Mouse (Mus musculus): ENCODE data around the gene Cacna1i.

Gene Cacna1i

DNA sequence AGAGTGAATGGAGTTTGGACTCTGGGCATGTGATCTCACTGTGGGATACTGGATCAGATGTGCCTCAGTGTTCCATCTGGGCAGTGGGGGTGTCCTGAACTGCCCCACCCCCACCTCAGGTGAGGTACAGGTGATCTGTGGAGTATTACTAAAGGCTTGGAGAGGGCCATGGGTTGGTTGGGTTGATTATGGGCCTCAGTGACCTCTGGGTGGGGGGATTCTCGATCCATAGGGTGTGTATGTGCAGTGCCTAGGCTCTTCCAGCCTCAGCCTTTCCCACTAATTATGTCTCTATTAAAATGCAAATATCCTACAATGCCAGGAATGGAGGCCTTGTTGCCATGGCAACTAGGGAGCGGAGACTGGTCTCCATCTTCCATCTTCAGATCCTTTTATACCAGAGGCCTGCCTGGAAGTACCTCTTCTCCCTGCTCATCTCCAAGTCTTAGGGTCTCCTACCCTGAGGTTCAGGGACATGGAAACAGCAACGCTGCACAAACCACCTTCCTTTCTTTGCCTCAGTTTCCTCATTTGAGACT, 15.1 kb upstream of the Cacna1i start:
- DNase-seq (ENCODE audit: extremely low read depth, low read depth, low spot score): no peak

DNA sequence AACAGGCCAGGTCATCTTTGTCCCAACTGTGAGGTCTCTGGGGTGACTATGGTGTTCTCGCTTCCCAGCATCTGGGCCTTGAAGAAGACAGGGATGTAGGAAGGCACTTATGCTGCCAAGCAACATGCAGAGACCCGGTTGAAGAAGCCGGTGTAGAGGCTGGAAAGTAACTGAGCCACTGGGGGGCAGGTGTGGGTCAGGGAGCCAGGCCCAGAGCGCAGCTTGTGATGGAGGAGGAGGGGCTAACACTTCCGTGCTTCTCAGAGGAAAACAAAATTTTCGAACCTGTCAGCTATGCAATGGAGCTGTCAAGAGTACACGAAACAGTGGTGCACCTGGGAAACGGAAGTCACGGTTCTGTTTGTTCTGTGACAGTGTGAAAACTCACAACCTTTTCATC, 9.9 kb upstream of the Cacna1i start:
- DNase-seq (ENCODE audit: extremely low read depth, low read depth, low spot score): no peak

DNA sequence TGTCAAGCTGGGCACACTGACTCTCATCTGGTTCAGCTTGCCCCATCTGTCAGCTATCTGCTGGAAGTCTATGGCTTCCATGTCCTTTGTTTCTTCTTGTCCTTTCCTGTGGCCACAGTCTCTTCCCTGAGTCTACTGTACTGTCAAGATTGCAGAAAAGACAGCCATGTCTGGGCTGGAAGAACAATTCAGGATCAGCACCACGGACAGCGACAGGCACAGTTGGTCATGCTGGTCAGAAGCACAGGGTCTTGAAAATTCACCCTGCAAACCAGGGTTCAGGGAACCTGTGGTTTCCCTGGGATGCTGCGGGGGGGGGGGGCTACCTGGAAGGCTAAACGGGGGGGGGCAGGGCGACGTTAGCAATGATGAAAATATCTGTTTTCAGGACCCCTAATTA, 9.4 kb upstream of the Cacna1i start:
- no peak for DNase-seq (ENCODE audit: extremely low read depth, low read depth, low spot score)

DNA sequence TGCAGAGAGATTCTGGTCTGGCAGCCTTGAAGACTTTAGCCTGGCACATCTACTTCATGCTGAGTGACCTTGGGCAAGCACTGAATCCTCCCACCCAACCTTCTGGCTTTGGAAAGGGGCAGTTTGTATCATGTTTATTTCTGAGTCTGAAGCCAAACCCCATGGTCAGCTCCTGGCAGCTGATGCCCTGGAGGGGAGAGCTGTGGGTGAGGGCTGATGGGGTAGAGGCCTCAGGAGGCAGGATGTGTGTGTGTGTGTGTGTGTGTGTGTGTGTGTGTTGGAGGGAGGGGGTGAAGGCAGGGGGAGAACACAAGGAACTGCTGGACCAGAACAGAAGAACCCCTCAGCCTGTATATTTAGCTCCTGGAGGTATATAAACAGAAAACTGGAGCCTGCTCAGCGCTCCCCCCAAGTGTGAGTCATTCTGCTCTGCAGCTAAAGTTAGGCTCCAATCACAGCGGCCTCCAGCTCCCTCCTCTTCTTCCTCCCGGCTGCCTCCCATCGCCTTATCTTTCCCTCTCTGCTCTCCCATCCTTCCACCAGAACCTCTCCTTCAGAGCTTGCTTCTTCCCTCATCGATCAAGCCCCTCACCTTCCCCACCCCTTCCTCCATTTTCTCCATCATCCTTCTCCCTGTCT, 8.8 kb upstream of the Cacna1i start:
- DNase-seq (ENCODE audit: extremely low read depth, low read depth, low spot score): no peak

DNA sequence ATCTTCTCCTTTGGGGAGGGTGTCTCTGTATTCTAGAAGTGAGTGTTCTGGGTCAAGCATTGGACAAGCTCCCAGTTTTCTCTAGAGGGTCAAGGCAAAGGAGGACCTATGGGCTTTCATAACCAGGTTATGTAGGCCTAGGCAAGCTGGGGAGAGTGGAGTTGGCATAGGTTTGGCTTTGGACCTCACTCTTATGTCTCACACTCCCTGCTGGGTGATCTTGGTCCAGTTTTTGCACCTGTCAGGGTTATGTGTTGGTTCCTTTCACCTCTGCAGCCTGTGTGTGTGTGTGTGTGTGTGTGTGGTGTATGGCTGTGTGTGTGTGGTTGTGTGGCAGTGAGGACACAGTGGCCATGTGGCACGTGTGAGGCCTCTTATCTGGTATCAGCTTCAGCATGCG, 8.0 kb upstream of the Cacna1i start:
- no peak for DNase-seq (ENCODE audit: extremely low read depth, low read depth, low spot score)

DNA sequence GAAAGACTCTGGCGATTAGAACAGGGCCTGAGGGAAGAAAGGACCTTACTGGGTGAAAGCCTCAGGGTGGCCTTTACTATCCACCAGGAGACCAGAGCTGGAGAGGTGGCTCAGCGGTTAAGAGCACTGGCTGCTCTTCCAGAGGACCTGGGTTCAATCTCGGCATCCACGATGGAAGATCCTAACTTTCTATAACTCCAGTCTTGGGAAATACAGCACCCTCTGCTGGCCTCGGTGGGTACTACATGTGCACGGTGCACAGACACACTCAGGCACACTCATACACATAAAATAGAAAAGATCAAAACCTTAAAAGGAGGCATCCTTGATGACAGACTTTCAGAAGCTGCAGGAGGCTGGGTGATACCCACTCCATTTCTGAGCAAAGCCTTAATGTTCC, 6.4 kb upstream of the Cacna1i start:
- no peak for DNase-seq (ENCODE audit: extremely low read depth, low read depth, low spot score)

DNA sequence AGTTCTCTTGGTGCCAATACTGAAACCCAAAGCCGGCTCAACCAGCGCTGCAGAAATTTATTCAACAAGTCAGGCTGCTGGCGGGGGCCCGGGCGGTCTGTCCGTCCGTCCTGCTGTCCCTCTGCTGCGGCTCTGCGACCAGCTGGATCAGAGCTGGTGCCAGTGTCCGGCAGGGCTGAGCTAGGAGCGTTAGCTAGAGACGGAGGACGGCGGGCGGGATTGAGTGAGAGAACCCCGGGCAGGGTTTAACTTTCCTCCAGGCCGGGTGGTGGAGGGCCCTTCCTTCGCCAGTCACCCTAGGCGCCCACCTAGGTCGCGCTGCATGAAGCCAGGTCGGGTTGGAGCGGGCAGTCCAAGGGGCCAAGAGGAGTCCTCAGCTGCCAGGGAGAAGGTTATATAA, 998 bp downstream of the Cacna1i start:
- DNase-seq (ENCODE audit: extremely low read depth, low read depth, low spot score): no peak

DNA sequence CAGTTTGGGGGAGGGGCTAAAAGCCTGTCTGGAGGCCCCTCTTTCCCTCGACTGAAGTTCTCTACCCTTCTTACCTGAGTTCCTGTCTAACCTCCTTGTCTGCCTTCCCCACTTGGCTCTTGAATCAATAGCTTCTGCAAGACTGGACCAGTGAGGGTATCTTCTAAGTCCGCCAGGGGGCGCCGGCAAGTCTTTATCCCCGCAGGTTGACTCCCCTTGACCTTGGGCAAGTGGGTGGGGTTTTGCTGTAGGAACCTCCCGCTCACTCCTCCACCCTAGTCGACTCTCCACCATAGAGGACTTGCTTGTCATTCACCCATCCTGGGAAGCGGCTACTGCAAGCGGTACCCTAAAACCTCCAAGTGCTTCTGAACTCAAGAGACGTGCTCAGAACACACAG, 2.4 kb downstream of the Cacna1i start:
- DNase-seq (ENCODE audit: extremely low read depth, low read depth, low spot score): no peak

DNA sequence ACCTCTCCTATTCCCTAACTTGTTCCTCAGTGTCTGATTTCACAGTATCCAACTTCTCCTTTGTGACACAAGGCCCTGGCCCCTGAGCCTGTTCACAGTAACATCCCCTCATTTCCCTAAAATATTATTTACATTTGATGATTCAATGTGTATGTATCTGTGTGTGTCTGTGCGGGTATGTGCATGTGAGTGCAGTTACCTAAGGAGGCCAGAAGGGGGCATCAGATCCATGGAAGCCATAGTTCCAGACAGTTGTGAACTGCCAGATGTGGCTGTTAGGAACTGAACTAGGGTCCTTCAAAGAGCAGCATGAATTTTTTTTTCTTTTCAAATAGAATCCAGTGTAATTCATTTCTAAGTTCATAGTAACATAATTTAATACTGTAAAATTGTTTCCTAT, 10.1 kb downstream of the Cacna1i start:
- DNase-seq (ENCODE audit: extremely low read depth, low read depth, low spot score): no peak

DNA sequence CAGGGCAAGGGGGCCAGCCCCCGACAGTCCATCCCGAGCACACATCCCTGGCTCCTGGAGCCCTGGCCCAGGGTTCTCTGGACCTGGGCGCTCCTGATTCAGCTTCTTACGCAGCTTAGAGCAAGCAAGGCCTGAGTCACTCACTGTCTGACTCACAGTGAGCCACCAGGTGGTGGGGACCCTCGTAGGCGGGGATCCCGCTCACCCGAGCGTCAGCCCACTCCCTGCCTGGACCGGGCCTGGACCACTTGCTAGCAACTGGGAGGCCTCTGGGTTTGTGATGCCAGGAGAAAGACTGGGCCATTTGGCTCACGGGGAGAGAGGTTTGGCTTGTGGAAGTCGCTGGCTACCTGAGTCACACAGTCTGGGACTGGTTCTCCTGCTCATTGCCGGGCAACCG, 16.7 kb downstream of the Cacna1i start:
- no peak for DNase-seq (ENCODE audit: extremely low read depth, low read depth, low spot score)

DNA sequence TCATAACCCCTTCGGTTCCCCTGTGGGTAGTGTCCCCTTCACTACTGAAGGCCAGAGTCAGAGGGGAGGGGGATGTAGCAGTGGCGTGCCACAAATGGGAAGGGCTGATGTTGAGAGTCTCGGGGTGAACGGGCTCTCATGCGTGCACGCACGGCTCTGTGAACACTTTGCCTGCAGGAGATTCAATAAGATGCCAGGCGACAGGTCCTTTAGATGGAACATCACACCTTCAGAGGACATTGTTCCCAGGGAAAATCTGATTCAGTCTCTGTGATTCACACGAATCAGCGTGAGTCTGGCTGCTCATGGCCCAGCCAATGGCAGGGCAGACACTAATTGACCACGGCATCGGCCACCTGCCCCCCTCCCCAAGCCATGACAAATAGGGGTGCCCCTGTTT, 17.1 kb downstream of the Cacna1i start:
- DNase-seq (ENCODE audit: extremely low read depth, low read depth, low spot score): no peak

DNA sequence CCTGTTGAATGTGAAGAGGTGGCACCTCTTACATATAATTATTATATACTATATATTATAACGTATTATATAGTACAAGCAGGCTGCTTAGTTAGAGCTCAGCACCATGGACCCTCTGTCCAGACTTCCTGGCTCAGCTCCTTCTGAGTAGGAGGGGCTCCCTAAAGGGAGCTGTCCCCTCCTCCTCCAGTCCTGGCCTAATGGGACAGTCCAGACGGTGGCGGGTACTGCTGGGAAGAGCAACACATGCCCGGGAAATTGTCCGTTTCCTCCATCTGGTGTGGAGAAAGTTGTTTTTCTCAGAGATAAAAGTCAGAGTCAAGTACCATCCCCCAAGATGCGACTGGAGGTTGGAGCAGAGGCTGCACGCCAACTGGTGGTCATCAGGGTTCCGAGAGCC, 19.1 kb downstream of the Cacna1i start:
- DNase-seq (ENCODE audit: extremely low read depth, low read depth, low spot score): no peak

DNA sequence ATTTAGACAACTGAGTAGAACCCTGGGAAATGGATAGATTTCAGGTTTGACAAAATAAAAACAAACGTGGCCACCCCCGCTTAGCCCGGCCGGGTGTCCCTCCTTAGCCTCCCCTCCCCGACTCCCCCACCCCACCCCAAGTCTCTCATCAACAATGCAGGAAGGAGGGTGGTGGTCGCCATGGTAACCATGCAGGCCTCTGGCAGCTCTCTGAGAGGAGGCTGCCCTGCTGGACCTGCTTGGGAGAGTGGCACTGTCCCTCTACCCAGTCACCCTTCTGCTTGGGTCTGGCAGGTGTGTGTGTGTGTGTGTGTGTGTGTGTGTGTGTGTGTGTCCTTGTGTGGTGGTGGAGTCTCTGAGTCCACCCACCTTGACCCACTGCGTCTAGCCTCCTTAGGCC, 27.7 kb downstream of the Cacna1i start:
- no peak for DNase-seq (ENCODE audit: extremely low read depth, low read depth, low spot score)

DNA sequence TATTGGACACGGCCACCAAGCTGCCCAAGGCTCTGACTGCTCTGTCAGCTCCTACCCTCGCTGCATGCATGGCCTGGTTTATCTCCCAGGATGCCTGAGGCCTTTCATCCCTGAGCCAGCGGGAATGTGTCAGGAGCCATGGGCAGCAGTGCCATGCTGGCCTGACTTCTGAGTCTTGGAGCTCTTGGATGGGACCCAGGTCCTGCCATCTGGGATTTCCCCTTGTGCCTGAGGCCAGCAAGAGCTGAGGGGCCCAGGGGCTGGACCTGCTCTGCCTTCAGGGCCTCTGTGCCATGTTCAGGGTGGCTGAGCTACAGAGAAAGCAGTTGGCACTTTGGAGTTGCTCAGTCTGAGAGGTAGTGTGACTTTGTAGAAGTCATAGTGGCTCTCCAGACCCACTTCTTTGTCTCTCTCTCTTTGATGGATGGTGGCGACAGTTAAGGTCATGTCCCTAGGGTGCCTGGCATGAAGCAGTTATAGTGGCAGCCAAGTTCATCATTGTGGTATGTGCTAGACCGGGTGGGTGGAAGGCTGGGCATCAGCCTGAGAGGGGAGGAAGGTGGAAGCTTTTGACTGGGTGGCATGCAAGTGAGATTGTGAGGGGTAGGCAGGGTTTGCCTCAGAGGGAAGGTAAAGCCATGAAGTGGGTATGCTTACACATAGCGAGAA, 30.1 kb downstream of the Cacna1i start:
- no peak for DNase-seq (ENCODE audit: extremely low read depth, low read depth, low spot score)

DNA sequence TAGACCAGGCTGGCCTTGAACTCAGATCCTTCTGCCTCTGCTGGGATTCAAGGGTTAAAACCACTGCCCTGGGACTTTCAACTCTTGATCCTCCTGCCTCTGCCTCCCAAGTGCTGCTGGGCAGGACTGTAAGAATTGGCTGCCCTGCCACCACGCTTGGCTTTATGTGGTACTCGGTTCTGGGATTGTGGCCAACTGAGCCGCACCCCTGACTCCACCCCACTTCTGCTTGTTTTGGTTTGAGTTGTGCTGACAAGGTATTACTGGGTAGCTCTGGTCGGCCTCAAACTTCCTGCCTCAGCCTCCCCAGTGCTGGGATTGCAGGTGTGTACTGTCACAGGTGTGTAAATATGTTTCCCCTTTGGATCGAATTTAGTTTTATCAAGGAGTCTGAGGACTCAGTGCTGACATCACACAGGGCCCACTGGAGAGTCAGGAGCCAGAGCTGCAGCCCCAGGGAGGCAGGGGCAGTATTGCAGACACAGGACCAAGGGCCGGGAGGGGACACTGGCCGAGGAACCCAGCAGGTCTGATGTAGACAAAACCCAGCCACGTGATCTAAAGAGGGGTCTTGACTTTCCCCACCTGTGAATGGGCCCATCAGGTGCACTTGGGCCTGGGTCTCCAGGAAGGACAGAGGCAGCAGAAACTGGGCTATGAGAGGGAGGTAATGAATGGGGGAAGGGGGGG, 30.9 kb downstream of the Cacna1i start:
- DNase-seq (ENCODE audit: extremely low read depth, low read depth, low spot score): no peak

DNA sequence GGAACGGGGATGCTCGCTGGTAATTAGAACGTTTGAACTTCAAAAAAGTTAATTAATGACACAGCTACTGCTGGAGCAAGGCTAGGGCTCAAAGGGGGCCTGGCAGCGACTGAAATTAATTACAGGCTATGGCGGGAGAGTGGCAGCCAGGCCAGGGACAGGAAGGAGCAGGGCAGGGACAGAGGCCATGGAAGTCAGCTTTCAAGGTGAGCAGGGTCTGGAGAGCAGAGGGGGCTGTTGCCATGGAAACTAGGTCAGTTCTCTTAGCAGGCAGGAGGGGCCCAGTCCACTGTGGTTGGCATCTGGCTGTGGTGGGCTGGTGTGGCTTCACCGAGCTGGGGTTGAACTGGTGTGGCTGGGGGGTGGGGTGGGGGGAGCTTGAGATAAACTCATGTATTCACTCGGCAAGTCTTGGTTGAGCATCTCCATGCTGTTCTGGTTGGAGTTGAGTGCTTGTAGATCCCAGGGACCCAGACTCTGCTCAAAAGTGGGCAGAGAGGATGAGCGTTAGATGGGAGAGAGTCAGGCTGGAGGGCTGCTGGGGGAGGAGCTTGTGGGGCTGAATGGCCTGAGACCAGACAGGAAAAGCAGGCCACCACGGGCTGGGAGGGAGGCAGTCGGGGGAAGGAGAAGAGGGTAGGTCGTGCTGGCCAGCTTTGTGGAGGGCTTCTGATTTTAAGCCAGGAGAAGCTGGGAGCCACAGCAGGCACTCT, 31.7 kb downstream of the Cacna1i start:
- DNase-seq (ENCODE audit: extremely low read depth, low read depth, low spot score): no peak

DNA sequence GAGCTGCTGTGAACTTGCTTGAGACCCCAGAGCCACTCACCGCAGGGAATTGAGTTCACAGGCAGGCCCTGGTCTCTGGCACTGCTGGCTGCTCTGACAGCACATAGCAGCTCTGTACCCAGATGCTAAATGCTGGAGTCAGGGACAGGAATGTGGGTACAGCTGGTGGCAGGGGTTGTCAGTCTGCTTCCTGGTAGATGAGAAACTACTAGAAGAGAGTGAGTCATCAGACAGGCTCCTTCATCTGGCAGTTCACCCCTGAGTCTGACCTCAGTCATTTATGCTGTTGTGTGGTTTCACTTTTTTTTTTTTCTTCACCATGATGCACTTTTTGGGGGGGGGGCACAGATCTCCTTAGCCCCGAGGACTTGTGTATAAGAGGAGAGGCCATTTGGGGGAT, 32.3 kb downstream of the Cacna1i start:
- DNase-seq (ENCODE audit: extremely low read depth, low read depth, low spot score): no peak

DNA sequence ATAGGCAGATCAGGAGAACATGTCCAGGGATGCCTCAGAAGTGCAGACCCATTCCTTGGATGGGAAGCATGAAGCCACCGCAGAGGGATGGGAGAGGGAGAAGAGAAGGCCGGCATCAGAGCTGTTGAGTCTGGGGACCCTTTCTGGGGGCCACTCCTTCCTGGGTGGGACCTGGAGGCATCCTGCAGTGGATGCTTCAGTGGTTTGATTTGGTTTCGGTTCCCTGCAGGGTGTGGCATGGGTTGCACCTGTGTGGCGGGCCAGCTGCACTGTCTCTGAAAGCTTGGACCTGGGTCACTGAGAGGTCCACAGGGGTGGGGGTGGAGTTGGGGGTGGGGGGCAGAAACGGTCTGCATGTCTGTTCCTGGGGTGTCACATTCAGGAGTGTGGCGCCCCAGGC, 32.9 kb downstream of the Cacna1i start:
- DNase-seq (ENCODE audit: extremely low read depth, low read depth, low spot score): no peak

DNA sequence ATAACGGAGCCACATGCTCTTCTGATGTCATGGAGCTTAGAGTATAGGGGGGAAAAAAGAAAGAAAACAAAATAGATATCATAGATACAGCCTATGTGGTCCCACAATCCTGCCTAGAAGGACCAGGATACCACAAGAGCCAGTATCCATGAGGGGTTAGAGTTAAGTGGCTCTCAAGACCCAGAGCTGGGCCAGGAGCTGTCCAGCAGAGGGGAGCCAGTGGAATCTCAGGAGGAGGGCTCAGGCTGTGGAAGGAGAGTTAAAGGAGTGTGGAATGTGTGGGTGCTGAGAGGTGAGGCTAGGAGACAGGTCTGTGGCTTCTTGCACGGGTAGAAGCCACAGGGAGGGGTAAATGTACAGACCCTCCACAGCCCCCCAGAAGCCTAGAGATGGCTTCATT, 38.2 kb downstream of the Cacna1i start:
- no peak for DNase-seq (ENCODE audit: extremely low read depth, low read depth, low spot score)

DNA sequence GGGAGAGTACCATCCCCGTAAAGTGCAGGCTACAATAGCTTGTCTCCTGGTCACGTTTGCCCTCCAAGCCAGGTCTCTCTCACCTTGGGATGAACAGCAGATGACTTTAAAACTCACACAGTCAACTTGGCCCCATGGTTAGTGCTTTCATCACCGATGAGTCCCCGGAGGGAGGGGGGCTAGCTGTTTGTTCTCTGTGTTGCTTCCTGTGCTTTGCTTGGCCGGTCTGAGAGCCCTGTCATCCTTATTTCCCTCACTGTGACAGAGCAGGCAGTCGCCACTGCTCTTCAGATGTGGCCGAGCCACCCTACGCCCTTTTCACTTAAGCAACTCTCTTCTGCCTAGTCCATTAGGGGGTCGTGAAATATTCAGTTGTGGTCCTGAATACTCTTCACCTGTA, 38.7 kb downstream of the Cacna1i start:
- no peak for DNase-seq (ENCODE audit: extremely low read depth, low read depth, low spot score)

DNA sequence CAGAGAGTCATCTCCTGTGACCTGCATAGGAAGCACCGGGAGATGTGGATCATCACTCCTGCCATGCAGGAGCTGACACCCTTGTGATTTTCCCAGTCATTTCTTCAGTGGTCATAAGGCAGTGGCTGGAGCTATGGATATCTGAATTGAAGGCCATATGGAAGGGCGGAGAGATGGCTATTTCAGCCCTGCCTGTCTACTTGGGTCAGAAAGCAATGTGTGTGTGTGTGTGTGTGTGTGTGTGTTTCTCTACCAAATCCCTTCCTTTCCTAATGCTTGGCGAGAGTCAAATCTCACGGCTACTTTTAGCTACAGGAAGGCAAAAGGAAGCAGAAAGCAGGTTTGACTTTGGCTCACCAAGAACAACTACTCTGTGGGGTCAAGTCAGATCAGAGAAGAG, 39.9 kb downstream of the Cacna1i start:
- no peak for DNase-seq (ENCODE audit: extremely low read depth, low read depth, low spot score)

Data from fat pad, adult 2 months (tissue).